Mouse (Mus musculus): Measurements from ENCODE around the gene Chka.

Chka gene

DNA sequence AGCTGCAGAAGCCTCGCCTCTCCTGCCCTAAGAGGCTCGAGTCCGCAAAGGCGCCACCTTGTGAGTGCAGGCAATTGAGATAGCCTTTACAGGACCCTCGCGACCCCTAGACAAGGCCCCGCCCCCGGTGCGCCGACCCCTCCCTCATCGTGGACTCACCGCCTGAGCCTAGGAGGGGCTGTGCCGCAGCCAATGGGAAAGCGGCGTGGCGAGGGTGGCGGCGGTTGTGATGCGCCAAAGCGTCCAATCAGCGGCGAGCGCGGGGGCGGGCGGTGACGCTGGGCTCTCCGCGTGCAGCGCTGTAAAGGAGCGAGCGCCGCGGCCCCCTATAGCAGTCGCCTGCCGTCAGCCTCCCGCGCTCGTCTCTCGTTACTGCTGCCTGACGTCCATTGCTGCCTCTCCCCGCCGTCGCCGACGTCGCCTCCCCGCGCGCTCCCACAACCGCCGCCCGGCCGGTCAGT lies at the start of gene Chka:
Gene Chka (plus strand): TSS at position 272 of the 461 bp plus-strand sequence.
- peak; percentile 92 for DNase-seq (ENCODE audit: low spot score)

DNA sequence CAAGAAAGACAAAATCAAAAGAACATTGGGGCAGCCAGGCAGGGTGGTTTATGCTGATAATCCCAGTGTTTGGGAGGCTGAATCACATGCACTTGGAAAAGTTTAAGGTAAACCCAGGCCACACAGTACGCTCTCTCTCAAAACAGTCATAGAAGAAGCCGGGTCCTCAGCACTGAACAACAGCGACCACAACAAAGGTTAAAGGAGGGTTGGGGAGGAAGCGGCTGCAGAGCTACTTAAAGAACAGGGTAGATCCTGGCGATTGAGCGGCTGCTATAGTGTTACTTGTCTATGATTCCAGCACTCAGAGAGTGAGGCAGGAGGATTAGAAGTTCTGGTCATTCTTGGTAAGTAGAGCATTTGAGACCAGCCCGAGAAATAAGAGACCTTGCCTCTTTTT lies 46.0 kb upstream of the Chka start:
- no peak for DNase-seq (ENCODE audit: low spot score)

DNA sequence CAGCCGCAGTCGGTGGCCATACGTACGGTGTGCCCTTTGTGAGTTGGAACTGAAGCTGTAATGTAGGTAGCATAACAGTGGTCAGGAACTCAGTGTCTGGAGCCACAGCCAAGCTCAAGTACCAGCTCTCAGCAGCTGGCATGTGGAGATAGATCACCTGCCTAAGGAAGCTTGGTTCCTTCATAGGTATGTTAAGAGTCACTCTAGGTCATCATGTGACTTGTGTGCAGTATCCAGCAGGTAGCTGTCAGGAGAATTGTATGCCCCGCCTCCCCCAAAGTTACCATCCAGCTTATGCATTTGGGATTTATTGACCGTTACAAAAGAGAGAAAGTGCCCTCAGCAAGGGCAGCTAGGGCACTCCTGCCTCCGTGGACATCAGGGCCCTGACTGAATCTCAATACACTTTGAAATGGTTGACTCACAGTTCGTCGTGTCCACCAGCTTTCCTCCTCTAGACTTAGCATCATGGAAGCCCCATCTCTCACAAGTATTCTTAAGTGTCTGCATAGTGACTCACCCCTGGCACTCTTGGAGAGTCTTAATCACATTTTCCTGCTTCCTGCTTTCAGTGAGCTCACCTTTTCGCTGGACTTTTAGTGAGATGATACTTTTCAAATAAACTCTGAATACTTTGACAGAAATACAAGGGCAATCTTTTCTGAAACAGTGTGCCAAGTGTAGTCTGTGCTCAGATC lies 40.9 kb upstream of the Chka start:
- no peak for DNase-seq (ENCODE audit: low spot score)

DNA sequence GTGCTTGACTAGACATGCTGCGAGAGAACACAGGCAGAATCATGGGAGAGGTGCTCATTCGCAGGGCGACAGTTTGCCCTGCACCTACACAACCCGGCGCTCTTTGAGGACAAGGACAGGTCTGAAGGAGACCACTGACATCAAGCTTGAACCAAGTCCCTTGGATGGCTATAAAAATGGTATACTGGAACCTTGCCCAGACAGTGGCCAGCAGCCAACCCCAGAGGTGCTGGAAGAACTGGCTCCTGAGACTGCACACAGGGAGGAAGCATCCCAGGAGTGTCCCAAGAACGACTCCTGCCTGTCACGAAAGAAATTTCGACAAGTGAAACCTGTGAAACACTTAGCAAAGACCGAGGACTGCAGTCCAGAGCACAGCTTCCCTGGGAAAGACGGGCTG lies 37.1 kb upstream of the Chka start:
- DNase-seq (ENCODE audit: low spot score) = no peak

DNA sequence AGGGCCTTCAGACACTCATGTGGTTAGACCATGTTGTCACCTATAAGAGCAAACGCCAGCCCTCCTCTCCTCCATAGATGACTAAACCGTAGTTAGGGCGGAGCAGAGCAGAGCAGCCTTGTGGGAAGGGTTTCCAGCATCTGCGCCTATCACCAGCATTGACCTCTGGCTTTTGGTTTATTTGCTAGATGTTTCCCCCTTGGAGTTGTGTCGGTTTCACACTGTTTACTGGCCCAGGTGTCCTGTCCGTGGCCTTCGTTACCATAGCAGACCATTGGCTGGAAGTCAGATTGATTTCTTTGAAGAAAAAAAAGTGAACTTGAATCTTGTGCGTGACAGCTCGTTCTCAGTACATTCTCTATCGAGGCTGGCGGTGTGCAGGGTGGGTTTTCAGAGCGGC lies 35.7 kb upstream of the Chka start:
- no peak for DNase-seq (ENCODE audit: low spot score)

DNA sequence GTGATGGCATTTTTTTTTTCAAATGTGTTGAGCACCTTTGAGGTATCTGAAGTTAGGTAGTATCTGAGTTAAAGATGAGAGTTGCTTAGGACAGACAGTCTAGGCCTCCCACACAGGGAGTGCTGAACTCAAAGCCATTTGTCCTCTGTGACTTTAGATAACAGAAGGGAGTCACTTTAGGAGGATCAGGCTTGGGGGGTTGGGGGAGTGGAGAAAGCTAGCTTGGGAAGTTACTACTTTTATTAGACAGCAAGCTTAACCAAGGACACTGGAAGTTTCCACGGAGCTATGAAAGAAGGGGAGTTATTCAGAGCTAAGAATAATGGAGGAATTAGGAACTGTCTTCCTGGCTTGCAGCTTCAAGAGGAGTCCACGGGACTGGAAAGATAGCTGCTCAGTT lies 32.5 kb upstream of the Chka start:
- no peak for DNase-seq (ENCODE audit: low spot score)

DNA sequence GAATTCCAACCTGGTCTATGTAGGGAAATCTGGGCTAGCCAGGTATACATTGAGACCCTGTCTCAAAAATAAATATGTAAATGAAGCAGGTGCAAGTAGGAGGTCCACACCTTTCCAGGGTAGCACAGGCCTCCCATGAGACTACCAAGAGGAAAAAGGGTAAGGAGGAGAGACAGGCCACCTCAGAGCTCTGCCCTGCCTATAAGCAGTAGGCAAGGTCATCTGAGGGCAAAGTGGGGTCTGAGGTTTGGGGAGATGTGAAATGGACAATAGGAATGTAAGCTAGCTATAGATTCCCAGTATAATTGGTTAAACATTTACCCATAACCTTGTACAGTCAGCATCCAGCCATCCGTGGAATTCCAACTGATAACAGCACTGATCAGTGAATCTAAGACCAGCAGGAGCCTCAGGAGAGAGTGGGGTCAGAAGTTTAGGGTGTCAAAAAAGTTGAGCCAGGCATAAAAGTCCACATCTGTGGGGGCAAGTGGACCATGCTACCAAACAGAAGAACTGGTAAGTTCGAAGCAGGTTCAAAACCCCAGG lies 31.6 kb upstream of the Chka start:
- no peak for DNase-seq (ENCODE audit: low spot score)

DNA sequence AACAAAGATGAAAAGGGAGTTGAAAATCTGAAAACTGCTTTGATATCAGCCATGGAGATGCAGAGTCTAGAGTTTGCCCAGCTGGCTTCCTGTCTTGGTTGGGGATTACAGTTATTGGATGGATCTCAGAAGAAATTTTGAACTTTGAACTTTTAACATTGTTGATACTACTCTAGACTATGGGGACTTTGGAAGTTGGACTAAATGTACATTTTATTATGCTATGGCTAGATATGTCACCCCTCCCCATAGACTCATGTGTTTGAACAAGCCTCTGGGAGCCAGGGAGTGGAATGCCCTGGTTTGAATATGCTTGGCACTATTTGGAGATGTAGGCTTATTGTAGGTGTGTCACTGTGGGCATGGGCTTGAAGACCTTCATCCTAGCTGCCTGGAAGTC lies 26.5 kb upstream of the Chka start:
- no peak for DNase-seq (ENCODE audit: low spot score)

DNA sequence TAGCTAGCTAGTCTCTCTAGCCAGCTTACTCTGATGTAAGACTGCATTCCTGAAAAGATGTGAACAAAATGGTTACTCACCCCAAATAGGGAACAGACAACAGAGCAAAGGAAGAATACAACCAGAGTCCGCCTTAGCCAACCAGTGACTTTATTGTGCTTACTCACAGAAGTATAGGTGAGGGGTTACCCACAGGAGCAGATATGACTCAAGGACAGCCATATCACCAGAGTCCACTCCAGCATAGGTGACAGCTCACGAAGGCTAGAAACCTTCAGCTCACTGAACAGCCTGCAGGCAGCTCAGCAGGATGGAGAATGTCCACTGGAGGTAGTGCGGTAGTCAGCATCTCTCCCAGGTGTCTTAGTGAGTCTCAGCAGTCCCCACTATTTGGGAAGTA lies 21.7 kb upstream of the Chka start:
- no peak for DNase-seq (ENCODE audit: low spot score)

DNA sequence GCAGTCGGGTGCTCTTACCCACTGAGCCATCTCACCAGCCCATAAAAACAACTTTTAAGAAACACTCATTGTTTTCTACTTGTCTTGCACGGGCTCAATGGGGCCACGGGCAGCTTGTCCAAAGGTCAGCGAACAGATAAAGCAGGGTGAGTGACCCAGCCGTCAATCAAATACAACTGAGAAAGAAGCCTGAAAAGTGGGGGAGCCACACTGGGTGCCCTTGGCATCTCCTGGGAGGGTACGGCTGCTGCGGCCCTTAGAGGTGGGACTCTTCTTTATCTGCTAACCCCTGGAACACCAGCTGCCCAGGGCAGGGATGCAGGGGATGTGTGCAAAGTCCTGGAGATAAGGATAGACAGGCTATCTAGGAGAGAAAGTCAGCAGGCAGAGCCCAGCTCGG lies 19.9 kb upstream of the Chka start:
- DNase-seq (ENCODE audit: low spot score) = no peak

DNA sequence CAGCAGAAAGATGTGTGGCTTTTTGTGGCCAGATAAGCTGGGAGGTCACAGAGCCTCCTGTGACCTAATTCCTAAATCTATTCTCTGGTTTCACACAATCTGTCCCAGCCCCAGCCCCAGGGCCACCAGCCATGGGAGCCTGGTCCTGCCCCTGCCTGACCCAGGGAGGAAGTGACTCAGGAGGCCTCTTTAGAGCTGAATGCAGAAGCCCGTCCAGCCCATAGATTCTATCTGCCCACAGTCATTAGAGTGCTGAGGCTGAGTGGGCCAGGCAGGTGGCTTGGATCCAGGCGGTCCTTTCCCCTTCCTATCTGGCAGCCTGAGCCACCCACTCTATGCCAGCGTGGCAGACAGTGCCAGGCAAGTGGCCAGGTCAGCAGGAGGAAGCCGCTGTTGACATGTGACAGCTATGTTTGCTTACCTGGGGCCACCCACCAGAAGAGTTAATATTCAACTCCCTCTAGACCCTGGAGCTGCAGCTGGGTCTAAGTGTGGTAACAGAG lies 18.7 kb upstream of the Chka start:
- peak; percentile 19 for DNase-seq (ENCODE audit: low spot score)

DNA sequence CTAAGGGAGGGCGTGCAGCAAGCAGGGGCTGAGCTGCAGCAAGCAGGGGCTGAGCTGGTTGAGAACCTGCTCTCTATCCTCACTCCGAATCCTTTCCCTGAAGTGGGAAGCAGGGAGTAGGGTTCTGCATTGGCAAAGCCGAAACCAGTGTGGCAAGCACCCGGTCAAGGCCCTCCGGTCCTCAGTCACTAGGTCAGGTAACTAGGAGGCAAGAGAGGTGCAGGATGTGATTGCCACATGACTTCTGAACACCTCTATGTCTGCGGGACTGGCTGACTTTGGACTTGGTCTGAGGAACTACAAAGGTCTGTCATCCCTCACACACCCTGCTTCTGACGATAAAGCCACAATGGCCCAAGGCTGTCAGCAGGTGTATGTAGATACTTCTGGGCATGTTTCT lies 17.3 kb upstream of the Chka start:
- no peak for DNase-seq (ENCODE audit: low spot score)

DNA sequence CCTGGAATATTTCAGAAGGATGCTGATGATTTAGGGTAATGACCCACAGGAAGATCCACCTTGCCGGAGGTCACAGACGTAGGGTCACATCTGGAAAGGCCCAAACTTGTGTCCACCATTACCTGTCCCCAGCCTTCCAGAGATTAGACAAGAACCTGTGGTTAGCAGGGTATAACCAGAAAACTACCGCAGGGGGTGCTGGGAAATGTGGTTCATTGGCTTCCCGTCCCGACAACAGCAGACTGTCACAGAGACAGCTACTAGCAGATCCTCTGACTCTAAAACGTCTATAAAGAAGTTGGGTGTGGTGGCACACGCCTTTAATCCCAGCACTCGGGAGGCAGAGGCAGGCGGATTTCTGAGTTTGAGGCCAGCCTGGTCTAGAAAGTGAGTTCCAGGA lies 14.8 kb upstream of the Chka start:
- DNase-seq (ENCODE audit: low spot score) = no peak

DNA sequence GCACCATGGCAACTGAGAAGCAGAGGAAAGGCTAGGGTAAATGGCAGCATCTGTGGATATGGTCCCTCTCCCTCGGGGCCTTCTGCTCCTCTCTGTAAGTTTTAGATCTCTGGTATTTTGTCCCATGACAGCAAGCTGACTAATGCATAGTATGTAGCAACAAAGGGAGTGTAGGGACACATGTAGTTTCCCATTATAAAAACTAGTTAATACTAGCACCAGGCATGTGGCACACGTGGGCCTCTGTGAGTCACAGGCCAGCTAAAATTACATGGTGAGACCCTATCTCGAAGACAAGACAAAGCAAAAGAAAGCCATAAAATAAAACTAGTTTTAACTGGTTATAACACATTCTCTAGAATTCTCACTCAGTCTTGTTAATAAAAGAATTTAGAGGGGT lies 12.6 kb upstream of the Chka start:
- DNase-seq (ENCODE audit: low spot score) = no peak

DNA sequence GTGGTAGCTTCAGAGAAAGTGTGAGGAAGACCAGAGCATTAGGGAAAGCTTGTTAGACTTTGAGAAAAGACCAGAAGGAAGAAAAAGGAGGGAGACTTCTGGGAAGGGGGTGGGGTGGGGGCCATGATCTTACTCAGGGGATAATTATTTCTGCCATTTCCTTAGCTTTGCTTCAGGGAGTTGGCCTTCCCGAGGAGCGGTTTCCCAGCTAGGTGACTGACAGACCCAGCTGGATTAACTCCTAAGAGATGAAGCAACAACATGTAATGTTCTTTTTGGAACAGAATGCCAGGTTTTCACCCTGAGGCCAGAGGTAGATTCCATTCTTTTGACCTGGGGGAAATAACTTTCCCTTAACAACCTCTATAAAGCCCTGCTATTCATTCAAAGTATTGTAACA lies 11.9 kb upstream of the Chka start:
- DNase-seq (ENCODE audit: low spot score) = no peak

DNA sequence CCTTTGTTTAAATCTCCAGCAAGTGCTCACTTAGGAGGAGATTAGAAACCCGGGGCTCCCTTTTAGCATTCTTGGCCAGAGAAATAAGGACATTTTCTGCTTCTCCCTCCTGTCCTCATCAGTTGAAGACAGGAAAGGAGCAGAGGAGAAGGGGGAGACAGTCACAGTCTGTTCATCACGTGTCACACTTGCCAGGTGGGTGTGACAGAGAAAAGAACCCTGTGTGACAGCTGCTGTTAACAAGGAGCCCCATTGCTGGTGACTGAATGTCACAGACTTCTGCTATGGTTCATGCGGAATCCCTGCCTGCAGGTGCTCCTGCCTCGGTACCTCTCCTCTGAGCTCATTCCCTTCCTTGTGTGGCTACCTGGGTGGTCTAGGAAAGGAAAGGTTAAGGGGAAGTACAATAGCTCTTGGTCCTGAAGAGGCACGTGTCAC lies 11.3 kb upstream of the Chka start:
- no peak for DNase-seq (ENCODE audit: low spot score)

DNA sequence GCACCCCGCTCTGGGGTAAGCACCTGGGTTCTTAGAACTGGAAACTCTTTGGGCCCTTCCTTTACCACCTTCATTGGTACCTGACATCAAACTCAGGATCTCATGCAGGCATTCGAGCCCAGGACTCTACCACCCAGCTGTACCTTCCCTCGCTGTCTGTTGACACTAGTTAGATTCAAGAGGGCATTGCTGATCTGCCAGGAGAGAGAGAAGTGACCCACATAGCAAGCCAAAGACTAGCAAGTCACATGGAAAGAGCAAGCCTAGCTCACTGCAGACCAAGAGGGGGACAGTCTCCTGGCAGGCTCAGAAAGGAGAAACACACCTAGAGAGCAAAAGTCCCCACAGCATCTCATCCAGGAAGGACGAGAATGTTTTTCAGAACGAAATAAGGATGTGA lies 10.9 kb upstream of the Chka start:
- DNase-seq (ENCODE audit: low spot score) = no peak

DNA sequence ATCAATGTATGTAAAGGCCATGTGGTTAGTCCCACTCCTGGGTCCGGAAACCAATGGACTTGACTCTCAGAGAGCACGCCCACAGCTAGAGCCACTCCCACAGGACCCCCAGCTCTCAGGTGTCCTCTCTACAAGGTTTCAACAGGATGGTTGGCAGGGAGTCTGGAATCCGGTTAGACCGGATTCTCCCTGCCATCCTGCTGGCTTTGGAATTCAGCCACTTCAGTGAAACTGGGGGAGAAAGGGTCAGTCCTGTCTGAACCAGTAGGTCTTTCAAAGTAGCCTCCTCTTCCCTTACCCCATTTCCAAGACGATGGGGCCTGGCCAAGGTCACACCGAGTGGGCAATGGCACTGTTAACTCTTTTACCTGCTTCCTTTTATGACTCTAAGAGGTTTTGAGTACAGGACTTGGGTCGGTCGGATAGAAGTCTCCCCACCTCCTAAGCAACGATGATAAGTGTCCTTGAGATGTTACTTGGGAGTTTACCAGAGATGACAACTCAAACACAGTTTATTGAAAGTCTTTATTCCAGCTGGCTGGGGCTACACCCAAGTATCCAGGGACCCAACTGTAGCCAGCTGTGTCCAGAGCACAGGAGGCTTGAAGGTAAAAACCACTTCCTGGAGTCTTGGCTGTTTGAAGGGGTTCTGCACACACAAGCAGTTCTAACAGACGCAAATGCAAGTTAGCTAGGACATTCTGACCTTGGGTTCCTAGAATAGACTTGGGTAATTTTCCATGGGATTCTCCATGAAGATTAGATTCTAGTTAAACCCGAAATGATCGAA lies 9.0 kb upstream of the Chka start:
- no peak for DNase-seq (ENCODE audit: low spot score)

DNA sequence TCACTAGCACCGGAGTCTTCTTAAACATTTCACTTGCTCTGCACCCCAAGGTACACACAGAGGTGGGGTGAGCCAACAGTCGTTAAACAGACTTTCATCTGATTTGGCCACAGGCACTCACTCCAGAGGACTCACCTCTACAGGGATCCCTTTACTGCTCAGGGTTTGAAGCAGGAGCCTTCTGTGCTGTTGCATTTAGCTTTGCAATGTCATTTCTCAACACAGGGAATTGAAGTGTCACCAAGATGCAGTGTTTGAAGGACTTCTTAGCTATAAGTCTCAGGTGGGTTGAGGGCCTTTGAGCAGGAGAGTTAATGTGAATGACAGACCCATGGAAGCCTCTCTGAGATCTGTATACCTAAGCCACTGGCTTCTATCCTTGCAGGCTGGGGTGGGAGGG lies 7.9 kb upstream of the Chka start:
- DNase-seq (ENCODE audit: low spot score) = no peak

DNA sequence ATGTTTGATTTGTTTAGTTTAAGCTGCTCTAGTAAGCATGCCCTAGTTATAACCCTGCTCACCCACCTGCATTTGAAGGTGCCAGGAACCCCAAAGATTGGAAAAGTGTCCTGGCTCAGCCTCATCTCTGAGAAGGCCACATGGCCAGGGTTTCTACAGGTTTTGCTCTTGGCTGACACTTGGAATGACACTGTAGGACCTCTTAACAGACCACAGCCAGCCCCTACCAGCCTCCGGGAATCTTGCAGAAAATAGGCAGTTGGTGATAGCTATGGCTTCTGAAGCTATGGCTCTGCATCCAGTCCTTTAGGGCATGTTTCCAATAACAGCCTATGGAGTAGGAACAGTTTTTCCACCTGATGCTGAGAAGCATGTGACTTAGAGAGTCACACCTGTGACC lies 6.7 kb upstream of the Chka start:
- DNase-seq (ENCODE audit: low spot score) = no peak

DNA sequence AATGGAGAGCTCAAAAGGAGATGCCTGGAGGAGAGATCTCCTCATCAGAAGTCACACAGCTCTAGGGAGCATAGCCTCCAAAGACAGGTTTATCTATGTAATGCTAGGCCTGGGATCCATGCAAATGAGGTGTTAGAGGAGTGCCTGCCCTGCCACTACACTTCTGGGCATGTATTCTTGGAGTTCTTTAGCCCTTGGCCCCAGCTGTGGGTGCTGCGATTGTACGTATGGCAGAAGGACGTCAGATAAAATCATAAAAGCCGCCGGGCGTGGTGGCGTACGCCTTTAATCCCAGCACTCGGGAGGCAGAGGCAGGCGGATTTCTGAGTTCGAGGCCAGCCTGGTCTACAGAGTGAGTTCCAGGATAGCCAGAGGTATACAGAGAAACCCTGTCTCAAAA lies 6.2 kb upstream of the Chka start:
- no peak for DNase-seq (ENCODE audit: low spot score)

DNA sequence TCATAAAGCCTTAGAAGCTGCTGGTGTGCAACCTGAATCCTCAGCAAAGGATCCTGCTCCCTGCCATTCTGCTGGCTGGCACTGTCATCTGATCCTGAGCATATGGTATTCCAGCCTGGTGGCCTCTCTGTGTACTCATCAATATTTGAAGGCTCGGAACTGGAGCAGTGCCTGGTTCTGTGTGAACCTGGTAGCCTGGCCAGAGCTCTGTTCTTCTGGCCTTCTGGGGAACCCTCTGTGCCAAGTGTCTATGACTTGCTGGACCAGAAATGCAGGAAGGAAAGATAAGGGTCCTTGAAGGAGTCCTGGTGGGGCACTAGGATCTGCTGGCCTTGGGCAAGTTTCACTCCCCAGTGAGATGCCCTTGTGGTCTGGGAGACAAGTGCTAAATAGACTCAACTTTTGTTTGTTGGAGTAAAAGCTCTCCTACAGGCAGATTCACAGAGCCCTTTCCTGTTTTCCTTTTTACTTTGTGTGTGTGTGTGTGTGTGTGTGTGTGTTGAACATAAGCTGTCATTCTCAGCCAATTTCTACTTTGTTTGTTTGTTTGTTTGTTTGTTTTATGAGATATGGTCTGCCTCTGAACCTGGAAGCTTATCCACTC lies 5.7 kb upstream of the Chka start:
- DNase-seq (ENCODE audit: low spot score) = no peak
